Mouse (Mus musculus): ENCODE measurements around the gene Arhgef9. TPM values are rescaled to one million over a fixed set of nuclear protein-coding genes. Genes with fewer than 3 reads are reported as not detected.

Gene Arhgef9
- total RNA-seq, 2 experiments from 2014 or later = 18.2 to 20.9 TPM

DNA sequence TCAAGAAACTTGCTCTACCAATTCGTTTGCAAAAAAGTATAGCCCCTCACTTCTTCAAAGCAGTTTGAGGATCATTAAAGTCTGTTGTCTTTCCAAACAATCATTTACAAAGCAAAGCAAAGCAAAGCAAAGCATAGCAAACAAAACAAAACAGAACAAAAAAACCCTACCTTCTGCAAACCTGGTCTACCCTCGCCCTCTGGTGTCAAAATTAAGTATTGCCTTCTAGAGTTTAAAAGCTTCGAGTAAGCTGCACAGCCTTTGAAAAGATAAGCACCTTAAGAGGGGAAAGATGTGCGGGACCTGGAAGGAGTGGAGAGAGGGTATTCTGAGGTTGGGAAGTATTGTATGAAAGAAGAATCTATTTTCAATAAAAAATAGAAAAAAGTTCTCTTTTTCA lies 184.6 kb downstream of the Arhgef9 start:
- no peak for DNase-seq (ENCODE audit: low spot score in 2 of 2)

Other genes starting within 250 kb of the Arhgef9 start
- gene Spin4, start 170.2 kb downstream of the Arhgef9 start, total RNA-seq (2021) = 1 to 10 TPM; 4.5 to 5.1 TPM
- gene Amer1, start 248.0 kb upstream of the Arhgef9 start, total RNA-seq (2021) = 10 to 100 TPM; 19.4 to 19.8 TPM

Measured in adrenal gland, postnatal 4 days (tissue).